Mouse (Mus musculus): ENCODE data around the gene Nedd9.

GRCm38 (mm10) chr13:41436731-41437130, 50.4 kb downstream of the Nedd9 start:
- TF ChIP-seq GATA1 (IDR thresholded peaks at IDR 0.05; ENCODE audit: low read length), result no peak
- TF ChIP-seq TAL1 (IDR thresholded peaks at IDR 0.05; ENCODE audit: low read length), result no peak
